Mouse (Mus musculus) embryonic fibroblast, embryonic 13.5 days (primary cell): ENCODE results near the gene Olfr1162. TPM values are rescaled to one million over a fixed set of nuclear protein-coding genes. Genes with fewer than 3 reads are reported as not detected.
"Not testable (repeated sequence)": the region's sequence is repeated elsewhere in the genome, so short reads cannot be mapped to it uniquely, and the experiment has no call there.

ENCODE experiments used
- H3K27ac ChIP-seq: 2 replicates; pipeline ENCODE4 v1.5.1; 2012; ENCODE audit warnings: low read length, control low read depth, inconsistent platforms; ENCODE audit not compliant: insufficient read depth
- H3K4me1 ChIP-seq: 2 replicates; pipeline ENCODE4 v1.6.1; 2011; ENCODE audit warnings: low read length; ENCODE audit not compliant: control insufficient read depth, insufficient read depth
- H3K4me3 ChIP-seq: 2 replicates; pipeline ENCODE4 v1.5.1; 2011; ENCODE audit warnings: mild to moderate bottlenecking, control low read depth, low read length; ENCODE audit not compliant: insufficient read depth
- CTCF ChIP-seq: IDR thresholded peaks from 2 replicates; pipeline ENCODE4 v1.5.1; 2011; ENCODE audit warnings: mild to moderate bottlenecking, control low read depth, low read length, moderate library complexity, borderline replicate concordance; ENCODE audit not compliant: insufficient read depth
- POLR2A ChIP-seq: IDR thresholded peaks from 2 replicates; pipeline ENCODE4 v1.6.1; 2011; ENCODE audit warnings: low read depth, mild to moderate bottlenecking, control low read depth, low read length, moderate library complexity
- polyA plus RNA-seq: library from polyadenylated mRNA; stranded (reverse); fragments of >200 nt; gene quantifications from 2 replicates; pipeline ENCODE4 v1.2.4, GENCODE M21; 2011; ENCODE audit warnings: low read depth; ENCODE audit not compliant: missing spikeins, insufficient read length

Olfr1162 gene
- not detected in 2 replicates for polyA plus RNA-seq

DNA sequence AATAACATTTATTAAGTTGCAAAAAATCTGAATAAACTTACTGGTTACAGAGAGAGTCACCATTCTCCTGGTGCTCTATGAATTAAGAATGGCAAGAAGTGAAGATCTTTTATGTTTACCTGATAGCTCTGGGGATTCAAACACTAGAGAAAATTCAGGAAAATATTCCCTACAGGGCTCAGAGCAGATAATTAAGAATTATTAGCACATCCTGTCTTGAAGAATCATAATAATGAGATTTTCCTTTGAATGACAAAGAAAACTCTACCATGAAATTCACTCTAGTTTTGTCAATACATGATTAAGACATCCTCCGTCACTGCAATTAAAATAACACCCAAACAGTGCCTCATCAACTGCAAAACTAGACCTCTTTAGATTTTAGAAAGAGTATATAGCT lies at the start of gene Olfr1162:
Olfr1162 (minus strand) TSS at position 101 of the 400 bp plus-strand sequence.
- TF ChIP-seq POLR2A (no peak), CTCF (no peak)
- Histone ChIP-seq H3K4me1 (no peaks in the 10 kb centered on the region), H3K27ac (no peak within 1 kb of the TSS), H3K4me3 (no peak within 1 kb of the TSS)

DNA sequence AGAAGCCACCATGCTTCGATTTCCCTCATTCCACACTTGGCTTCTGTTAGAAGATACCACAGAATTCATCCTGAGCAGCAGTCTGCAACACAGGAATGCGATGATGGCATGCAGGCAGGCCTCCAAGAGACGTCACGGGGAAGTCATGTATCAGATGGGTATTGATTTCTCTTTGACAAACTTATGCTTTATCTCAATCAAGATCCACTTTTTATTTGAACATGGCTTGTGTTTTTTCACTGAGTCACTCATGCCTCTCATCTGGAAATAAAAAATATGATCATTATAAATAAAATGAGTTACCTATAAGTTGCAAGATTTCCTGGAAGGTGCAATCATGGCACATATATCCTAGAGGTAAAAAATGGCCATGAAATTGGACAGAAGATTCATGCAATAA lies 42.9 kb upstream of the Olfr1162 start, which contains the start of gene Olfr1164:
Olfr1164 (minus strand) TSS at position 101 of the 400 bp plus-strand sequence.
- H3K4me1 ChIP-seq, result no peaks in the 10 kb centered on the region

DNA sequence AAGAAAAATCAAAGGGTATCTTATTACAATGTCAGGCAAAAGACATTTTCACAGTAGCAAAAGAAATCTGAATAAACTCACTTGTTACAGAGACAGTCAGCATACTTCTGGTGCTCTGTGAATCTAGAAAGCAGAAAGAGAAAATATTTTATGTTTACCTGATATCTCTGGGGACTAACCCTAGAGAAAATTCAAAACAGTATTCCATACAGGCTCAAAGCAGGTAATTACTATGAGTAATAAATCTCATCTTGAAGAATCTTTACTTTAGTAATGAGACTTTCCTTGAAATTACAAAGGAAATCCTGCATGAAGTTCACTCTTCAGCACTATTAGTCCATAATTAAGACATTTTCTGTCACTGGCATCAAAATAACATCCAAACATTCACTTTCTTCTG lies 20.8 kb upstream of the Olfr1162 start, which contains the start of gene Olfr1163:
Olfr1163 (minus strand) TSS at position 101 of the 400 bp plus-strand sequence.
- Histone ChIP-seq H3K4me1 (no peaks in the 10 kb centered on the region), H3K27ac (no peak within 1 kb of the TSS), H3K4me3 (no peak within 1 kb of the TSS)
- TF ChIP-seq CTCF, result no peak

More for the DNA sequence above, 42.9 kb upstream of the Olfr1162 start, which contains the start of gene Olfr1164:
- no peak within 1 kb of the TSS for H3K4me3 ChIP-seq
- H3K27ac ChIP-seq, result no peak within 1 kb of the TSS
- TF ChIP-seq POLR2A, result no peak
- no peak for TF ChIP-seq CTCF

- H3K4me1 ChIP-seq, result no peaks in the 10 kb centered on the region
These were observed 12.7 kb upstream of the Olfr1162 start for GRCm38 (mm10) chr2:88063587-88063986.

GRCm38 (mm10) chr2:88037599-88037998 lies 13.3 kb downstream of the Olfr1162 start, which contains the start of gene Olfr73:
TSS of gene Olfr73 (minus strand) at chr2:88037699.
- no peak within 1 kb of the TSS for H3K4me3 ChIP-seq
- H3K4me1 ChIP-seq, result no peaks in the 10 kb centered on the region
- TF ChIP-seq POLR2A (no peak), CTCF (no peak)
- H3K27ac ChIP-seq, result no peak within 1 kb of the TSS

More at GRCm38 (mm10) chr2:88063587-88063986, 12.7 kb upstream of the Olfr1162 start:
- H3K27ac ChIP-seq, result no peak overlapping the region
- no peak overlapping the region for H3K4me3 ChIP-seq
- TF ChIP-seq CTCF, result no peak
- no peak for TF ChIP-seq POLR2A

GRCm38 (mm10) chr2:88022474-88022873 lies 28.5 kb downstream of the Olfr1162 start, which contains the start of gene Olfr1161:
TSS of gene Olfr1161 (plus strand) at chr2:88022774.
- H3K27ac ChIP-seq, H3K4me1 ChIP-seq, H3K4me3 ChIP-seq: not testable (repeated sequence)

DNA sequence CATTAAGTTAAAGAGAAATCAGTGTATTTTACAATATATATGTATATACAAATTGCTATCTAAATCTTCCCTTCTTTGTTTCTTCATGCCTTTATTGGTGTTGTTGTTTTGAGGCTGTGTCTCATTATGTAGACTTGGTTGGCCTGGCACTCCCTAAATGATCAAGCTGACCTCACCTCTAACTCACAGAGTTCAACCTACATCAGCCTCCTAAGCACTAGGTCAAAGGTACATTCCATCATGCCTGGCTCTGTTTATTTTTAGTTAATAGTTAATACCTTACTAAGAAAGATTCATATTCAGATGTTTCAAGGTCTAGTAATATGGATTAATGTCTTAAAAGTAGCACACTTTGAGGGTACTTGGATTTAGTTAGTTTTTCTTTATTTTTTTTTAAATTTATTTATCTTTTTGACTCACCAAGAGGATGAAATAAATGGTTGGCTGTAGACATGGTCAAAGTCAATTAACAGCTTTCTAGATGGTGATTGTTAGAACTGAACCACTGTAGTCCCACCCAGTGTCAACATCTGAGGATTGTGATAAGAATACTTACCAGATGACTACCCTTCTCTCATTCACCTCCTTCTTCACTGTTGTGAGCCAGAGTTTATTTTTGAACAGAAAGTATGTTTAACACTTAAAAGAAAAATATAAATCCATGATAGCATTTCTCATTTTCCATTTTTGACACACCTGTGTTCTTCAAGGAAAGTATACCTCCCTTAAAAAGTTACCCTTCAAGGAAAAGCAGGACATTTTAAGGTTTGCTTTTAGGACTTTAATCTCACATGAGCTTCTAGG lies 43.2 kb downstream of the Olfr1162 start, which contains the start of gene Olfr1160:
Olfr1160 (minus strand) TSS at position 754 of the 804 bp plus-strand sequence.
- Histone ChIP-seq H3K4me3 (no peak within 1 kb of the TSS), H3K27ac (no peak within 1 kb of the TSS)
- no peak for TF ChIP-seq POLR2A
- no peak for TF ChIP-seq CTCF

More for the DNA sequence above, 43.2 kb downstream of the Olfr1162 start, which contains the start of gene Olfr1160:
- H3K4me1 ChIP-seq, result no peaks in the 10 kb centered on the region

Other genes starting within 250 kb of the Olfr1162 start
- not detected in 2 replicates for gene Olfr1145, start 241.3 kb downstream of the Olfr1162 start, polyA plus RNA-seq
- not detected in 2 replicates for gene Olfr1148, start 220.6 kb downstream of the Olfr1162 start, polyA plus RNA-seq
- not detected in 2 replicates for gene Olfr1150-ps1, start 207.1 kb downstream of the Olfr1162 start, polyA plus RNA-seq
- not detected in 2 replicates for gene Olfr1151, start 195.3 kb downstream of the Olfr1162 start, polyA plus RNA-seq
- 0.09 TPM in 1 of 2 replicates, not detected in the other for gene Olfr1152, start 184.6 kb downstream of the Olfr1162 start, polyA plus RNA-seq
- not detected in 2 replicates for gene Olfr1153, start 156.2 kb downstream of the Olfr1162 start, polyA plus RNA-seq
- gene Olfr1154, start 146.0 kb downstream of the Olfr1162 start, polyA plus RNA-seq, result not detected in 2 replicates
- not detected in 2 replicates for gene Olfr1155, start 106.0 kb downstream of the Olfr1162 start, polyA plus RNA-seq
- not detected in 2 replicates for gene Olfr1156, start 98.0 kb downstream of the Olfr1162 start, polyA plus RNA-seq
- not detected in 2 replicates for gene Olfr1157, start 82.8 kb downstream of the Olfr1162 start, polyA plus RNA-seq
- gene Olfr74, start 76.5 kb downstream of the Olfr1162 start, polyA plus RNA-seq, result not detected in 2 replicates
- gene Olfr1158, start 61.0 kb downstream of the Olfr1162 start, polyA plus RNA-seq, result not detected in 2 replicates
- not detected in 2 replicates for gene Olfr1160, start 42.9 kb downstream of the Olfr1162 start, polyA plus RNA-seq
- gene Olfr1161, start 28.4 kb downstream of the Olfr1162 start, polyA plus RNA-seq, result not detected in 2 replicates
- not detected in 2 replicates for gene Olfr73, start 13.4 kb downstream of the Olfr1162 start, polyA plus RNA-seq
- gene Olfr1163, start 20.7 kb upstream of the Olfr1162 start, polyA plus RNA-seq, result not detected in 2 replicates
- not detected in 2 replicates for gene Olfr1164, start 42.8 kb upstream of the Olfr1162 start, polyA plus RNA-seq
- not detected in 2 replicates for gene Olfr1166, start 77.1 kb upstream of the Olfr1162 start, polyA plus RNA-seq
- gene Olfr1167, start 104.1 kb upstream of the Olfr1162 start, polyA plus RNA-seq, result not detected in 2 replicates
- gene Olfr1168, start 130.8 kb upstream of the Olfr1162 start, polyA plus RNA-seq, result not detected in 2 replicates
- gene Olfr1170, start 177.2 kb upstream of the Olfr1162 start, polyA plus RNA-seq, result not detected in 2 replicates
- gene Olfr1173, start 228.7 kb upstream of the Olfr1162 start, polyA plus RNA-seq, result not detected in 2 replicates